Comparison of ENCODE assay signal across 19 mouse cellular contexts in the genomic region with DNA sequence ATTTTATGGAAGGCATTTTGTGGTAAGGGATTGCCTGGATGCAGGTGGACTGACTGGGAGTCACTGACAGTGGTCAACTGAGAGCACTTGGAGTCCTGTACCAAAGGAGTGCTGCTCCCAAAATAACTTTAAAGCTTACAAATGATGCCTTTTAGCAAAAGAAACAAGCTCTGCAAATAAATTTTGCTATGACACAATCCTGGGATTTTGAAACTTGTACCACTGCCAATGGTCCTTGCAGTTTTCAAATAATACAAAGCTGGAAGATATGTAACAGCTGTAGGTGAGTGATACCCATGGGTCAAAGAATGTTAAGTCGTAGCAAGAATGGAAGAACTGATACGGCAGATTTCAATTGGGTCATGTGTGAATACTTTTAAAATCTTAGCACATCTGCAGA.
DNase-seq lines count a peak whose midpoint lies in the region; ATAC-seq and TF ChIP-seq lines count a peak whose summit lies in the region.
"Had no signal": no experiment of that assay in that cellular context is flagged by ENCODE, and none has a peak within 500 bp of the region (broad histone marks: within the 10 kb centered on the region; RNA-seq: fewer than 3 reads in every experiment).

No protein-coding gene starts in this region.

- H3K4me3 ChIP-seq in kidney, adult 2 months (ENCODE audit: insufficient read depth, low read depth, low read length) = no peak overlapping the region
- no peak overlapping the region for H3K4me3 ChIP-seq in lung, adult 2 months (replicated peaks; ENCODE audit: extremely low read depth, low read depth, low read length)
- H3K4me3 ChIP-seq in intestine, postnatal 0 days (ENCODE audit: low read depth, low read length) = no peak overlapping the region
- H3K4me3 ChIP-seq: embryonic facial prominence, embryonic 13.5 days; forebrain, embryonic 12.5 days; heart, embryonic 10.5 days; hindbrain, embryonic 13.5 days had no signal

- 71% methylated on average over 2 of the region's 2 CpGs for WGBS in kidney, adult 2 months
- 55% methylated on average over 2 of the region's 2 CpGs for WGBS in lung, adult 2 months
- 61% methylated on average over 2 of the region's 2 CpGs for WGBS in intestine, postnatal 0 days

- peak; percentile 1 for DNase-seq in kidney, adult 2 months
- DNase-seq in kidney, adult 18-20 months = no peak
- peak; percentile 3 for DNase-seq in lung, postnatal 14 days
- DNase-seq in lung, adult 2 months = no peak
- DNase-seq in adrenal gland, postnatal 14 days = peak; percentile 11
- DNase-seq in thymus, postnatal 4 days = no peak
- DNase-seq: cerebellum, adult 11-12 months; cerebellum, adult 9-10 months; cerebellum, postnatal 25 days; gastrocnemius, postnatal 10 days; heart, adult 18-20 months; heart, postnatal 10 days had no signal

- H3K27ac ChIP-seq in kidney, adult 2 months (ENCODE audit: insufficient read depth, low read depth, low read length) = no peak overlapping the region
- no peak overlapping the region for H3K27ac ChIP-seq in intestine, postnatal 0 days (ENCODE audit: low read depth, low read length)
- H3K27ac ChIP-seq: embryonic facial prominence, embryonic 13.5 days; forebrain, embryonic 12.5 days; heart, embryonic 10.5 days; hindbrain, embryonic 13.5 days; hindbrain, postnatal 0 days had no signal

- H3K9me3 ChIP-seq in intestine, postnatal 0 days (ENCODE audit: control insufficient read depth) = no peaks in the 10 kb centered on the region
- H3K9me3 ChIP-seq: embryonic facial prominence, embryonic 13.5 days; forebrain, embryonic 12.5 days; heart, embryonic 10.5 days; hindbrain, embryonic 13.5 days had no signal

- TF ChIP-seq CTCF in kidney, adult 2 months (conservative IDR thresholded peaks at IDR 0.05; ENCODE audit: insufficient read depth, insufficient read length, low read depth, low read length) = no peak
- TF ChIP-seq CTCF in lung, adult 2 months (IDR thresholded peaks at IDR 0.05; ENCODE audit: insufficient read depth, low read length) = no peak
- no peak for TF ChIP-seq CTCF in intestine, postnatal 0 days (IDR thresholded peaks at IDR 0.05; ENCODE audit: low read depth)

- no peak overlapping the region for H3K4me2 ChIP-seq in intestine, postnatal 0 days (replicated peaks; ENCODE audit: low read depth)
- H3K4me2 ChIP-seq: embryonic facial prominence, embryonic 13.5 days; forebrain, embryonic 12.5 days; hindbrain, embryonic 13.5 days had no signal

- no peaks in the 10 kb centered on the region for H3K27me3 ChIP-seq in kidney, adult 2 months (replicated peaks; ENCODE audit: control insufficient read depth, insufficient read depth, low read length)
- no peaks in the 10 kb centered on the region for H3K27me3 ChIP-seq in intestine, postnatal 0 days (replicated peaks; ENCODE audit: control insufficient read depth, insufficient read depth, low read length)
- H3K27me3 ChIP-seq: embryonic facial prominence, embryonic 13.5 days; forebrain, embryonic 12.5 days; hindbrain, embryonic 13.5 days had no signal

- ATAC-seq in intestine, postnatal 0 days = no peak
- ATAC-seq: forebrain, embryonic 16.5 days; hindbrain, postnatal 0 days had no signal

- TF ChIP-seq POLR2A in kidney, adult 2 months (IDR thresholded peaks at IDR 0.05; ENCODE audit: low read depth, low read length) = no peak
- TF ChIP-seq POLR2A in lung, adult 2 months (IDR thresholded peaks at IDR 0.05; ENCODE audit: borderline replicate concordance, extremely low read depth, low read depth, low read length) = no peak

- no peaks in the 10 kb centered on the region for H3K36me3 ChIP-seq in kidney, adult 2 months (ENCODE audit: control insufficient read depth, insufficient read depth, low read length)
- no peaks in the 10 kb centered on the region for H3K36me3 ChIP-seq in intestine, postnatal 0 days (ENCODE audit: control insufficient read depth, insufficient read depth)
- H3K36me3 ChIP-seq: embryonic facial prominence, embryonic 13.5 days; forebrain, embryonic 12.5 days; heart, embryonic 10.5 days; hindbrain, embryonic 13.5 days had no signal

- H3K4me1 ChIP-seq in kidney, adult 2 months (ENCODE audit: control insufficient read depth, insufficient read depth, low read length) = no peaks in the 10 kb centered on the region
- H3K4me1 ChIP-seq in lung, adult 2 months (ENCODE audit: control insufficient read depth, insufficient read depth, low read length) = no peaks in the 10 kb centered on the region
- no peaks in the 10 kb centered on the region for H3K4me1 ChIP-seq in intestine, postnatal 0 days (replicated peaks; ENCODE audit: control insufficient read depth, insufficient read depth, low read length)
- H3K4me1 ChIP-seq: embryonic facial prominence, embryonic 13.5 days; forebrain, embryonic 12.5 days; heart, embryonic 10.5 days; hindbrain, embryonic 13.5 days had no signal

- no peak overlapping the region for H3K9ac ChIP-seq in intestine, postnatal 0 days (ENCODE audit: low read depth, low read length)
- H3K9ac ChIP-seq: embryonic facial prominence, embryonic 13.5 days; forebrain, embryonic 12.5 days; hindbrain, embryonic 13.5 days had no signal

Comparison
In these comparisons a context has a peak if more than half of its experiments do, and no peak if none do; other contexts are left out.
1. DNase-seq: peak in kidney, adult 2 months (single experiment), lung, postnatal 14 days (single experiment) and adrenal gland, postnatal 14 days (single experiment); none in kidney, adult 18-20 months (single experiment), lung, adult 2 months (single experiment) and thymus, postnatal 4 days (single experiment).